Mouse (Mus musculus) liver (tissue): Measurements from ENCODE around the gene Btbd2.

Experiments used
- DNase-seq: peaks from one replicate; pipeline ENCODE4 v3.0.0-alpha.2; 2020; ENCODE audit warnings: mixed read lengths

Gene Btbd2

GRCm38 (mm10) chr10:80686617-80687016 is 29.7 kb upstream of the Btbd2 start:
- DNase-seq: no peak

GRCm38 (mm10) chr10:80684984-80685383 is 28.1 kb upstream of the Btbd2 start:
- DNase-seq: peak; percentile 78

- DNase-seq: peak; percentile 87
Observed at GRCm38 (mm10) chr10:80684214-80684613, 27.3 kb upstream of the Btbd2 start.

- no peak for DNase-seq
Observed at GRCm38 (mm10) chr10:80683647-80684046, 26.8 kb upstream of the Btbd2 start.

- no peak for DNase-seq
Observed at GRCm38 (mm10) chr10:80682003-80682402, 25.1 kb upstream of the Btbd2 start.

- no peak for DNase-seq
Observed at GRCm38 (mm10) chr10:80680260-80680696, 23.4 kb upstream of the Btbd2 start.

- no peak for DNase-seq
Observed at GRCm38 (mm10) chr10:80679556-80680259, 22.8 kb upstream of the Btbd2 start.

- DNase-seq: peak; percentile 75
Observed at GRCm38 (mm10) chr10:80678601-80679377, 21.9 kb upstream of the Btbd2 start.

GRCm38 (mm10) chr10:80677942-80678436 is 21.1 kb upstream of the Btbd2 start, which contains the start of gene Mknk2:
Gene Mknk2, minus strand, starts transcription at chr10:80678112.
- DNase-seq: peak; percentile 91

GRCm38 (mm10) chr10:80677128-80677875 is 20.4 kb upstream of the Btbd2 start:
- DNase-seq: peak; percentile 41

- DNase-seq: peak; percentile 99
Observed at GRCm38 (mm10) chr10:80676198-80676928, 19.5 kb upstream of the Btbd2 start.

GRCm38 (mm10) chr10:80675405-80676197 is 18.7 kb upstream of the Btbd2 start:
- peak; percentile 38 for DNase-seq

GRCm38 (mm10) chr10:80674851-80675404 is 18.1 kb upstream of the Btbd2 start:
- no peak for DNase-seq

GRCm38 (mm10) chr10:80674161-80674711 is 17.4 kb upstream of the Btbd2 start:
- peak; percentile 50 for DNase-seq

GRCm38 (mm10) chr10:80673690-80674089 is 16.8 kb upstream of the Btbd2 start:
- DNase-seq: no peak

- no peak for DNase-seq
Observed at GRCm38 (mm10) chr10:80671936-80672690, 15.2 kb upstream of the Btbd2 start.

- DNase-seq: no peak
Observed at GRCm38 (mm10) chr10:80671251-80671650, 14.4 kb upstream of the Btbd2 start.

- no peak for DNase-seq
Observed at GRCm38 (mm10) chr10:80670531-80670930, 13.7 kb upstream of the Btbd2 start.

GRCm38 (mm10) chr10:80669737-80670485 is 13.0 kb upstream of the Btbd2 start:
- DNase-seq: no peak
